Mouse (Mus musculus): ENCODE measurements around the gene Sh3pxd2a. TPM values are rescaled to one million over a fixed set of nuclear protein-coding genes. Genes with fewer than 3 reads are reported as not detected.

Sh3pxd2a gene
- total and polyA plus RNA-seq, 3 experiments, result 3.9 to 11.3 TPM; not detected in 1

- no peak overlapping the region for H3K27ac ChIP-seq (ENCODE audit: control insufficient read depth, low read depth, low read length)
Observed at GRCm38 (mm10) chr19:47309824-47310223, 154.4 kb downstream of the Sh3pxd2a start.

GRCm38 (mm10) chr19:47306917-47307315 is 157.3 kb downstream of the Sh3pxd2a start:
- H3K9ac ChIP-seq (ENCODE audit: control insufficient read depth, low read depth, low read length, poor library complexity, severe bottlenecking), result no peak overlapping the region
- H3K27ac ChIP-seq (ENCODE audit: control insufficient read depth, low read depth, low read length), result no peak overlapping the region
- no peaks in the 10 kb centered on the region for H3K27me3 ChIP-seq (ENCODE audit: control insufficient read depth in 1 of 2, insufficient read depth in 2 of 2, low read length in 2 of 2)
- H3K36me3 ChIP-seq (ENCODE audit: control insufficient read depth in 1 of 2, insufficient read depth in 2 of 2, low read length in 2 of 2), result no peaks in the 10 kb centered on the region; a peak in 1 of 4 replicates
- no peaks in the 10 kb centered on the region for H3K79me2 ChIP-seq (ENCODE audit: control insufficient read depth, insufficient read depth, low read length, poor library complexity)
- TF ChIP-seq RCOR1 (IDR thresholded peaks at IDR 0.05; ENCODE audit: low read depth, low read length), result no peak
- no peaks in the 10 kb centered on the region for H3K4me1 ChIP-seq (ENCODE audit: control insufficient read depth in 1 of 2, insufficient read depth in 2 of 2, low read length in 2 of 2)
- H3K9me3 ChIP-seq (replicated peaks; ENCODE audit: insufficient read depth, low read length), result no peaks in the 10 kb centered on the region
- DNase-seq (ENCODE audit: low read depth, low spot score), result no peak
- no peak overlapping the region for H3K4me3 ChIP-seq (ENCODE audit: control insufficient read depth in 1 of 2, insufficient read depth in 1 of 2, low read depth in 2 of 2, low read length in 2 of 2)

More at GRCm38 (mm10) chr19:47309824-47310223, 154.4 kb downstream of the Sh3pxd2a start:
- no peak overlapping the region for H3K9ac ChIP-seq (ENCODE audit: control insufficient read depth, low read depth, low read length, poor library complexity, severe bottlenecking)
- no peaks in the 10 kb centered on the region; a peak in 1 of 4 replicates for H3K36me3 ChIP-seq (ENCODE audit: control insufficient read depth in 1 of 2, insufficient read depth in 2 of 2, low read length in 2 of 2)
- H3K27me3 ChIP-seq (ENCODE audit: control insufficient read depth in 1 of 2, insufficient read depth in 2 of 2, low read length in 2 of 2), result no peaks in the 10 kb centered on the region
- H3K4me1 ChIP-seq (ENCODE audit: control insufficient read depth in 1 of 2, insufficient read depth in 2 of 2, low read length in 2 of 2), result peaks cover 0 to 6% of the 10 kb centered on the region in 2 experiments; a peak in 1 of 4 replicates
- H3K9me3 ChIP-seq (replicated peaks; ENCODE audit: insufficient read depth, low read length), result no peaks in the 10 kb centered on the region
- no peak overlapping the region for H3K4me3 ChIP-seq (ENCODE audit: control insufficient read depth in 1 of 2, insufficient read depth in 1 of 2, low read depth in 2 of 2, low read length in 2 of 2)
- DNase-seq (ENCODE audit: low read depth, low spot score), result no peak
- TF ChIP-seq RAD21 (IDR thresholded peaks at IDR 0.05; ENCODE audit: low read depth, low read length) (no peak), SIN3A (IDR thresholded peaks at IDR 0.05; ENCODE audit: low read length) (no peak), GABPA (IDR thresholded peaks at IDR 0.05; ENCODE audit: low read depth, low read length) (no peak), ELF1 (IDR thresholded peaks at IDR 0.05; ENCODE audit: low read depth, low read length) (no peak), GATA1 (IDR thresholded peaks at IDR 0.05; ENCODE audit: low read depth, low read length) (no peak), EP300 (IDR thresholded peaks at IDR 0.05; ENCODE audit: low read depth in 1 of 2, low read length in 2 of 2) (no peak), CTCF (IDR thresholded peaks at IDR 0.05 in 2 of 3, conservative IDR thresholded peaks at IDR 0.05 in 1 of 3; ENCODE audit: control insufficient read depth in 1 of 3, insufficient read depth in 1 of 3, low read depth in 2 of 3, low read length in 3 of 3, poor library complexity in 1 of 3, severe bottlenecking in 1 of 3) (no peak), MAFK (IDR thresholded peaks at IDR 0.05; ENCODE audit: borderline replicate concordance, low read depth, low read length) (no peak), ZC3H11A (IDR thresholded peaks at IDR 0.05; ENCODE audit: low read depth, low read length) (no peak), ZMIZ1 (IDR thresholded peaks at IDR 0.05; ENCODE audit: low read depth, low read length) (no peak), KAT2A (conservative IDR thresholded peaks at IDR 0.05; ENCODE audit: low read depth, low read length) (no peak), RCOR1 (IDR thresholded peaks at IDR 0.05; ENCODE audit: low read depth, low read length) (no peak), USF1 (IDR thresholded peaks at IDR 0.05; ENCODE audit: low read depth, low read length) (no peak), MEF2A (IDR thresholded peaks at IDR 0.05; ENCODE audit: extremely low read depth, insufficient replicate concordance, low read depth, low read length, poor library complexity, severe bottlenecking) (no peak), MAX (IDR thresholded peaks at IDR 0.05; ENCODE audit: low read length) (no peak)
- H3K79me2 ChIP-seq (ENCODE audit: control insufficient read depth, insufficient read depth, low read length, poor library complexity), result no peaks in the 10 kb centered on the region; the same call in 1 of the 2 replicates
